Mouse (Mus musculus) small intestine, adult 2 months (tissue): ENCODE measurements around the gene Nrip1.
"Not testable (repeated sequence)": the region's sequence is repeated elsewhere in the genome, so short reads cannot be mapped to it uniquely, and the experiment has no call there.

Experiments used
- CTCF ChIP-seq: fragments of 200-500 bp; IDR thresholded peaks from 2 replicates; pipeline ENCODE4 v1.5.1; 2012; ENCODE audit warnings: low read depth, mild to moderate bottlenecking, control low read depth, inconsistent platforms, low read length, moderate library complexity, mixed read lengths; ENCODE audit not compliant: insufficient replicate concordance, insufficient read length; ENCODE audit errors: extremely low read depth
- POLR2A ChIP-seq: fragments of 200-500 bp; IDR thresholded peaks from 2 replicates; pipeline ENCODE4 v1.6.1; 2012; ENCODE audit warnings: low read depth, mild to moderate bottlenecking, control low read depth, inconsistent platforms, low read length, moderate library complexity

- TF ChIP-seq POLR2A, CTCF: not testable (repeated sequence)
Observed at GRCm38 (mm10) chr16:76403305-76403704, 29.7 kb upstream of the Nrip1 start.
